Mouse (Mus musculus) neural tube, embryonic 14.5 days (tissue): Measurements from ENCODE around the gene Foxd3. TPM values are rescaled to one million over a fixed set of nuclear protein-coding genes. Genes with fewer than 3 reads are reported as not detected.

Source experiments
- ATAC-seq: fragments of 200-750 bp; cut with Nextera tagmentation; 2 replicates; pipeline ENCODE4 v1.8.0; 2017; ENCODE audit warnings: low read depth, mild to moderate bottlenecking, moderate TSS enrichment, moderate library complexity
- H3K27ac ChIP-seq: fragments of 300-500 bp; sonication (generic); 2 replicates; pipeline ENCODE4 v1.5.1; 2014; ENCODE audit warnings: low read depth, mild to moderate bottlenecking, control low read depth, low read length, moderate library complexity, mixed read lengths
- H3K27me3 ChIP-seq: fragments of 300-500 bp; sonication (generic); 2 replicates; pipeline ENCODE4 v1.6.1; 2014; ENCODE audit warnings: low read length; ENCODE audit not compliant: control insufficient read depth, insufficient read depth
- H3K36me3 ChIP-seq: fragments of 300-500 bp; sonication (generic); 2 replicates; pipeline ENCODE4 v1.6.1; 2014; ENCODE audit warnings: low read length, mixed read lengths; ENCODE audit not compliant: control insufficient read depth, insufficient read depth
- H3K4me1 ChIP-seq: fragments of 300-500 bp; sonication (generic); 2 replicates; pipeline ENCODE4 v1.6.1; 2014; ENCODE audit warnings: low read length; ENCODE audit not compliant: control insufficient read depth, insufficient read depth
- H3K4me2 ChIP-seq: fragments of 300-500 bp; sonication (generic); 2 replicates; pipeline ENCODE4 v1.6.1; 2014; ENCODE audit warnings: mild to moderate bottlenecking, low read depth, low read length, control low read depth
- H3K4me3 ChIP-seq: fragments of 300-500 bp; sonication (generic); 2 replicates; pipeline ENCODE4 v1.5.1; 2014; ENCODE audit warnings: low read depth, low read length, control low read depth, mixed read lengths
- H3K9ac ChIP-seq: fragments of 300-500 bp; sonication (generic); replicated peaks from 2 replicates; pipeline ENCODE4 v1.6.1; 2014; ENCODE audit warnings: low read depth, mild to moderate bottlenecking, control low read depth, low read length, mixed read lengths
- H3K9me3 ChIP-seq: fragments of 300-500 bp; sonication (generic); 2 replicates; pipeline ENCODE4 v1.6.1; 2016; ENCODE audit warnings: low read length; ENCODE audit not compliant: control insufficient read depth
- WGBS: fragments of 180-500 bp; shearing (Covaris S2); extraction: QIAGEN DNeasy Blood & Tissue Kit; methylation state at CpG from one replicate; pipeline ENCODE4 v1.1.7; 2014; 5-methylcytosine and 5-hydroxymethylcytosine counted together
- polyA plus RNA-seq: library from polyadenylated mRNA; unstranded; fragments of >200 nt; fragmentation: Nextera tagmentation; extraction: Ambion mirVana; gene quantifications from 2 replicates; pipeline ENCODE4 v1.2.1, GENCODE M21; 2014

The Foxd3 gene
- polyA plus RNA-seq, 1 experiment from 2014 or later: 2.5 TPM

- no peak overlapping the region for H3K9ac ChIP-seq
- H3K4me2 ChIP-seq: no peak overlapping the region
- 9% methylated on average over 12 of the region's 12 CpGs for WGBS
- peaks cover 37% of the 10 kb centered on the region for H3K27me3 ChIP-seq
- H3K4me3 ChIP-seq: no peak overlapping the region
- no peaks in the 10 kb centered on the region for H3K9me3 ChIP-seq
- no peaks in the 10 kb centered on the region for H3K36me3 ChIP-seq
- H3K4me1 ChIP-seq: peaks cover 4% of the 10 kb centered on the region; the same call in 1 of the 2 replicates
- no peak overlapping the region for H3K27ac ChIP-seq
- no peak for ATAC-seq
Observed at GRCm38 (mm10) chr4:99661956-99662355, 5.9 kb downstream of the Foxd3 start.

DNA sequence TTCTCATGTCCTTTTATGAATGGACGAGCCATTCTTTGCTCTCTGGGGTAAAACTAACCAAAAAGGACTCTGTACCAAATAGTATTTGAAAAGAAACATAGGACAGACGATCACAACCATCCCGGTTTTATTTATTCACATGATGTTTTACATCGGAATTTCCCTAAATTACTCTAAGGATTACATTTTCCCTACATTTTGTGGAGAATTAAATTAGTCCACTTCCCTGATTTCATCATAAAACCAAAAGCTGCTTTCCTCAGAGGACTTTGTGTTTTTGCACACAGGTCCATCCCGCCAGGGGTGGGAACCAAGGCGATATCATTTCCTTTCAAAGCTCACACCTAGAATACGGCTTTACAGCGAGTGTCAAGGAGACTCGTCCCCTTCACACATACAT, 6.3 kb downstream of the Foxd3 start:
- Histone ChIP-seq H3K4me1 (no peaks in the 10 kb centered on the region), H3K27ac (no peak overlapping the region), H3K27me3 (peaks cover 35% of the 10 kb centered on the region), H3K36me3 (no peaks in the 10 kb centered on the region), H3K4me2 (no peak overlapping the region), H3K4me3 (no peak overlapping the region), H3K9me3 (no peaks in the 10 kb centered on the region), H3K9ac (no peak overlapping the region)
- no peak for ATAC-seq
- WGBS: 10% methylated on average over 9 of the region's 9 CpGs

GRCm38 (mm10) chr4:99662841-99663567, 6.9 kb downstream of the Foxd3 start:
- H3K4me1 ChIP-seq: no peaks in the 10 kb centered on the region
- no peaks in the 10 kb centered on the region for H3K36me3 ChIP-seq
- H3K27me3 ChIP-seq: peaks cover 35% of the 10 kb centered on the region
- H3K9me3 ChIP-seq: no peaks in the 10 kb centered on the region
- H3K4me2 ChIP-seq: no peak overlapping the region
- H3K27ac ChIP-seq: no peak overlapping the region
- WGBS: 4% methylated on average over 34 of the region's 34 CpGs
- no peak overlapping the region for H3K9ac ChIP-seq
- ATAC-seq: 0 out of 2 replicates have a peak, but pooled peaks have one; percentile 12
- no peak overlapping the region for H3K4me3 ChIP-seq

GRCm38 (mm10) chr4:99663710-99664109, 7.6 kb downstream of the Foxd3 start:
- Histone ChIP-seq H3K9ac (no peak overlapping the region), H3K36me3 (no peaks in the 10 kb centered on the region), H3K27ac (no peak overlapping the region), H3K9me3 (no peaks in the 10 kb centered on the region), H3K4me3 (no peak overlapping the region), H3K27me3 (peaks cover 35% of the 10 kb centered on the region), H3K4me2 (no peak overlapping the region), H3K4me1 (no peaks in the 10 kb centered on the region)
- ATAC-seq: no peak
- 19% methylated on average over 8 of the region's 8 CpGs for WGBS

GRCm38 (mm10) chr4:99670203-99670851, 14.2 kb downstream of the Foxd3 start:
- Histone ChIP-seq H3K27me3 (peaks cover 4% of the 10 kb centered on the region), H3K4me3 (no peak overlapping the region), H3K36me3 (no peaks in the 10 kb centered on the region), H3K4me1 (no peaks in the 10 kb centered on the region), H3K9me3 (no peaks in the 10 kb centered on the region), H3K27ac (no peak overlapping the region), H3K9ac (no peak overlapping the region), H3K4me2 (no peak overlapping the region)
- WGBS: 89% methylated on average over 7 of the region's 7 CpGs
- ATAC-seq: no peak

DNA sequence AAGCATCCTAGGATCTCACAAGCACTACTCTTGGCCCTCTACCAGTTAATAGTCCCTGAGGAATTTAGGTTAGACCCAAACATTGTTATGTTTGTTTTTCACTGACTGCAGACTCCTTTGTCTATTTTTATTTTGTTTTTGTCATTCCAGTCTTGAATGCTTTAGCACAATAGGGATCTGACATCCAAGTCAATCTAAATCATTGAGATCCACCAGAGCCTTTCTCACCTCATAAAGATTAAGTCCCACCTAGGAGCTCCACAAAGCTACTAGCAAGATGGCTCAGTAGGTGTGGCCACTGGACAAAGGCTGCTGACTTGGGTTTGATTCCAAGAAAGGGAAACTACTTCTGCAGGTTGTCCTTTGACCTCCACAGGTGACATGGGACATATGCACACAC, 19.1 kb downstream of the Foxd3 start:
- ATAC-seq: no peak
- H3K4me3 ChIP-seq: no peak overlapping the region
- H3K9ac ChIP-seq: no peak overlapping the region
- no peaks in the 10 kb centered on the region for H3K27me3 ChIP-seq
- no peaks in the 10 kb centered on the region for H3K9me3 ChIP-seq
- no peaks in the 10 kb centered on the region for H3K36me3 ChIP-seq
- H3K4me2 ChIP-seq: no peak overlapping the region
- H3K27ac ChIP-seq: no peak overlapping the region
- H3K4me1 ChIP-seq: no peaks in the 10 kb centered on the region

GRCm38 (mm10) chr4:99683941-99684340, 27.8 kb downstream of the Foxd3 start:
- ATAC-seq: no peak
- no peaks in the 10 kb centered on the region for H3K4me1 ChIP-seq
- WGBS: 92% methylated on average over 6 of the region's 6 CpGs

GRCm38 (mm10) chr4:99686308-99686707, 30.2 kb downstream of the Foxd3 start:
- Histone ChIP-seq H3K9ac (no peak overlapping the region), H3K36me3 (no peaks in the 10 kb centered on the region), H3K4me3 (no peak overlapping the region), H3K27ac (no peak overlapping the region), H3K27me3 (no peaks in the 10 kb centered on the region), H3K4me1 (no peaks in the 10 kb centered on the region), H3K9me3 (no peaks in the 10 kb centered on the region), H3K4me2 (no peak overlapping the region)
- 68% methylated on average over 5 of the region's 5 CpGs for WGBS
- ATAC-seq: no peak

More at GRCm38 (mm10) chr4:99683941-99684340, 27.8 kb downstream of the Foxd3 start:
- Histone ChIP-seq H3K9ac (no peak overlapping the region), H3K9me3 (no peaks in the 10 kb centered on the region), H3K27me3 (no peaks in the 10 kb centered on the region), H3K27ac (no peak overlapping the region), H3K36me3 (no peaks in the 10 kb centered on the region), H3K4me3 (no peak overlapping the region), H3K4me2 (no peak overlapping the region)
